Mouse (Mus musculus) E14TG2a.4 (cell line): ENCODE measurements around the gene Maea.
A peak's percentile ranks its signal among the peaks of the same experiment; 100 is the strongest.

Source experiments
- H3K27me3 ChIP-seq: 2 replicates; pipeline ENCODE4 v1.6.1; 2014; ENCODE audit warnings: low read length, control low read depth; ENCODE audit not compliant: insufficient read depth
- H3K36me3 ChIP-seq: 2 replicates; pipeline ENCODE4 v1.6.1; 2014; ENCODE audit warnings: low read length, control low read depth; ENCODE audit not compliant: insufficient read depth
- H3K4me1 ChIP-seq: replicated peaks from 2 replicates; pipeline ENCODE4 v1.6.1; 2014; ENCODE audit warnings: low read depth, low read length, control low read depth
- H3K4me3 ChIP-seq: replicated peaks from 2 replicates; pipeline ENCODE4 v1.5.1; 2014; ENCODE audit warnings: mild to moderate bottlenecking, low read length
- H3K9me3 ChIP-seq: 2 replicates; pipeline ENCODE4 v1.6.1; 2014; ENCODE audit warnings: low read length, control low read depth
- CTCF ChIP-seq: conservative IDR thresholded peaks from 2 replicates; pipeline ENCODE4 v1.5.1; 2014; ENCODE audit warnings: low read length
- NANOG ChIP-seq: IDR thresholded peaks from 2 replicates; pipeline ENCODE4 v1.6.1; 2014; ENCODE audit warnings: borderline replicate concordance, low read length, mixed read lengths
- POU5F1 ChIP-seq: IDR thresholded peaks from 2 replicates; pipeline ENCODE4 v1.6.1; 2014; ENCODE audit warnings: low read length, borderline replicate concordance

Maea gene

DNA sequence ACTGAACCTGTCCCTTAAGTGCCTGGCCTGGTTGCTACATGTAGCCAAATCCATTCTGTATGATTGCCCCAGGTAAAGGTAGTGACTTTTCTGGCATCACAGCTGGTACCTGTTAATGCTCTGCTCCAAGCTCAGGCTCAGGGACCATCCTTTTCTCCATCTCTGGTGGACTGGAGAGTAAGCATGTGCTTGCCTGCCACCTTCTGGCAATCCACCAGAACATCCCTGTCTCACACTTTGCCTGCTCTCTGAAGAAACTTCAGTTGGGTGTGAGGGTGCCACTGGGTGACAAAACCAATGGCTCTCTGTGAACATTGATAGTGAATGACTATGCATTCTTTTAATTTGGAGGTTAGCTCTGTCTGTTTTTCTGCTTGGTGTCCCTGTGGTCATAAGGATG, 35.8 kb downstream of the Maea start:
- H3K36me3 ChIP-seq: peaks cover 84% of the 10 kb centered on the region
- no peak overlapping the region for H3K4me3 ChIP-seq
- no peaks in the 10 kb centered on the region for H3K27me3 ChIP-seq
- no peaks in the 10 kb centered on the region for H3K9me3 ChIP-seq
- TF ChIP-seq CTCF (0 out of 2 replicates have a peak, but pooled peaks have one; percentile 10), NANOG (no peak)
- H3K4me1 ChIP-seq: peaks cover 3% of the 10 kb centered on the region; the same call in 1 of the 2 replicates

DNA sequence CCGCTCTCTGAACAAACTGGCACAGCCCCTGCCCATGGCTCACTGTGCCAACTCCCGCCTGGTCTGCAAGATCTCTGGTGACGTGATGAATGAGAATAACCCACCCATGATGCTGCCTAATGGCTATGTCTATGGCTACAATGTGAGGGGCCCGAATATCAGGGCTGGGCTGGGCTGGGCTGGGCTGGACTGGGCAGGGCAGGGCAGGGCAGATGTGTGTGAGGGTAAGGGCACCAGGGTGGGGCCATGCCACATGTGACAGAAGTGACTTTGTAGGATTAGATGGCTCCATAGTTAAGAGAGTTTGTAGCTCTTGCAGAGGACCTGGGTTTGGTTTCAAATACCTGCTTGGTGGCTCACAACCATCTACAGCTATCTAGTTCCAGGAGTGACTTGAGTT, 36.4 kb downstream of the Maea start:
- H3K4me1 ChIP-seq: peaks cover 3% of the 10 kb centered on the region; the same call in 1 of the 2 replicates
- peaks cover 78% of the 10 kb centered on the region for H3K36me3 ChIP-seq
- TF ChIP-seq CTCF (no peak), POU5F1 (no peak), NANOG (no peak)

DNA sequence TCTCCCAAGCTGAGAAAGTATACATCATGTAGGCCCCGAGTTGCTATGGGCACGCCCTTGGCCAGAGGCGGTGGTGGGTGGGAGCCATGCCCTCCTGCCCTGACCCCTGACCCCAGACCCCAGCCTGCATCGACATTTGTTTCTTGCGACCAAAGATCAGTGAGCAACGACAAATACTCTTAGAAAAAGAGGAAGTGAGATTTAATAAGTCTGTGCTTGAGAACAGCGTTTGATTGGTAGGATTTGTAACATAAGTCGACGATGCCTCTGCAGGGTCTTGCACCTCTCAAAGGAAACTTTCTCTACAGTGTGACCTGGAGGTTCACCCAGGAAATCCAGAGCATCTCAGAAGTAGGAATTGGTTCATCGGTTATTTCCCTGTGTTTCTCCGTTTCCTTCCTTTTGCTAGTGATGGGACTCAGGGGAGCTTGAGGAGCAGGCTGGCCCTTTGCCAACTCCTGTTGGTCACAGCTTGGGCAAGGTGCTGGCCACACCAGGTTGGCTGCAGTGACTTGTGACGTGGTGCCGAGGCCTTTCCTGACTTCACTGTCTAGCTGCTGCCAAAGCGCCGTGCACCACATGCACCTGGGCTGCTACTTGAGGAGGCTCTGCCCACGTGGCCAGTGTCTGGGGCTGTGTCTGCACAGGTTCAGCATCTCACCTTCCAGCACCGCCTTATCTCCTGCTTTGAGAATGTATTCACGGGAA, 37.2 kb downstream of the Maea start:
- TF ChIP-seq CTCF: no peak
- no peak for TF ChIP-seq NANOG
- TF ChIP-seq POU5F1: no peak
- Histone ChIP-seq H3K4me3 (no peak overlapping the region), H3K4me1 (peaks cover 4% of the 10 kb centered on the region), H3K36me3 (peaks cover 70% of the 10 kb centered on the region), H3K9me3 (no peaks in the 10 kb centered on the region), H3K27me3 (no peaks in the 10 kb centered on the region)

More for the DNA sequence above, 36.4 kb downstream of the Maea start:
- no peaks in the 10 kb centered on the region for H3K27me3 ChIP-seq
- H3K9me3 ChIP-seq: no peaks in the 10 kb centered on the region
- H3K4me3 ChIP-seq: no peak overlapping the region

- H3K27me3 ChIP-seq: no peaks in the 10 kb centered on the region
- peaks cover 41% of the 10 kb centered on the region for H3K36me3 ChIP-seq
- H3K4me1 ChIP-seq: peaks cover 15% of the 10 kb centered on the region
- H3K4me3 ChIP-seq: no peak overlapping the region; the same call in 1 of the 2 replicates
- H3K9me3 ChIP-seq: no peaks in the 10 kb centered on the region
- no peak for TF ChIP-seq CTCF
- TF ChIP-seq POU5F1: no peak
- no peak for TF ChIP-seq NANOG
These were observed 41.9 kb downstream of the Maea start for GRCm38 (mm10) chr5:33377176-33377575.

DNA sequence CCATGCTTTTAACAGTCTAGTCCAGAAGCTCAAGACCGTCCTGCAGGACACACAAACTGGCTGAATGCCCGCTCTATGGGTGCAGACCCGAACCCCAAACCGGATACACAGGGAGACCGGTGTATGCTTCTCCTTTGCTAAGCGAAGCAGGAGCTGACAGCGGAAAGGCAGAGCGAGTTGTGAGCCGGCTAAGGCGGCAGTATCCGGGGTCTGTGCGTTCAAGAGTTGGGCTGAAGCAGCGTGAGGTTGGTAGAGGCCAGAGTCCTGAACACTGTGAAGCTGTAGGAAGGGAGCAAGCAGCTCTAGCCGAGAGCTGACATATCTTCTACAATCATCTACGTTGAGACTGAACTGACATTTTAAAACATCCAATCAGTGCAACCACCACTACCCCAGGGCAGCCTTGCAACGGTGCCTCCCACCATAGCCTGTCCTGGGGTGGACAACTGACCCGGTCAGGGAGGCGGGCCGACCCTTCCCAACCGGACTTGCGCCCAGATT, 42.5 kb downstream of the Maea start:
- H3K4me3 ChIP-seq: peak overlapping the region; percentile 89
- no peaks in the 10 kb centered on the region for H3K9me3 ChIP-seq
- TF ChIP-seq NANOG: no peak
- TF ChIP-seq CTCF: no peak
- TF ChIP-seq POU5F1: no peak
- H3K27me3 ChIP-seq: no peaks in the 10 kb centered on the region
- peaks cover 15% of the 10 kb centered on the region for H3K4me1 ChIP-seq
- peaks cover 35% of the 10 kb centered on the region for H3K36me3 ChIP-seq

DNA sequence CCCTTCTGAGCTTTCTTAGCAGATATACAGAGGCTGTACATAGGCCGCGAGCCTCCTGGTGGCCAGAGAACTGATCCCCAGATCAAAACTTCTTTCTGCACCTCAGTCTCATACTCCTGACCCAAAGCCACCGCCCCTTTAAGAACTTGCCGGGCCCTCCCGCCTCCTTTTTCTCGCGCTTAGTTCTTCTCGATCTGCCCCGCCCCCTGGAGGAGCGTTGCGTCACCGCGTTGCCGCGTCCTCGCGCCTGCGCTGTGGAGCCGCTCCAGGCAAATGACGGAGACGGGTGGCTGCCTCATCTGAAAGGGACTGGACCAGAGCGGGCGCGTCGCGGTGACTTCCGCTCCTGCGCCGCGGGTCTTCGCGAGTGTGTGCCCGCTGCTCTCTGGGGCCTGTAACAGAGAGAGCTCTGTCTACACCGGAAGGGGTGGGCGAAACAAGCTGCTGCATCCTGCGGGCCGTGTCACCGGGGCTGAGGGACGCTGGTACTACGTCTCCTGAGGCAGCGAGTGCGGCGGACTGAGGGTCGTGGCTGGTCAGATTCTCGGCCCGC, 43.1 kb downstream of the Maea start, which contains the start of gene Uvssa:
Gene Uvssa, plus strand, starts transcription at position 248 of the 553 bp plus-strand sequence.
- no peak for TF ChIP-seq NANOG
- no peak for TF ChIP-seq POU5F1
- no peak for TF ChIP-seq CTCF
- Histone ChIP-seq H3K36me3 (peaks cover 29% of the 10 kb centered on the region), H3K9me3 (no peaks in the 10 kb centered on the region), H3K4me1 (peaks cover 15% of the 10 kb centered on the region), H3K27me3 (no peaks in the 10 kb centered on the region), H3K4me3 (peak within 1 kb of the TSS; percentile 89)

GRCm38 (mm10) chr5:33387550-33387949, 52.2 kb downstream of the Maea start:
- Histone ChIP-seq H3K27me3 (peaks cover 50% of the 10 kb centered on the region), H3K4me3 (no peak overlapping the region)
- TF ChIP-seq CTCF (no peak), NANOG (no peak), POU5F1 (no peak)

DNA sequence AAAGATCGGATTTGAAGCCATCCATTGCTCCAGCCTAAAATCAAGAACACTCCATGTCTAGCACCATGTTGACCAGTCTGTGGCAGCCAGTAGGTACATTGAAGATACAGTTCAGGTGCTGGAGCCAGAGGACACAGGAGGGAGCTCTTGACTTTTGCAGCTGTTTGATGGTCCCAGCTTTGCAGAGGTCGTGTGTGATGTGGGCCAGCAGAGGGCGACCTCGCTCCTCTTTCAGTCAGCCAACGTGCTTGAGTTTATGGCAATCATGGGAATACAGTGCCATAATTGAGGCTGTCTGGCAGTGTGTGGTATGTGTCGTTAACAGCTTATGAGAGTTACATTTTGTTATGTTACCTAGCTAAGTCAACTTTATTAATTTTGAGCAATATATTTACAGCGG, 58.5 kb downstream of the Maea start:
- Histone ChIP-seq H3K4me3 (no peak overlapping the region), H3K36me3 (peaks cover 27% of the 10 kb centered on the region), H3K4me1 (peaks cover 4% of the 10 kb centered on the region; the same call in 1 of the 2 replicates), H3K27me3 (peaks cover 86% of the 10 kb centered on the region), H3K9me3 (no peaks in the 10 kb centered on the region)
- no peak for TF ChIP-seq POU5F1
- no peak for TF ChIP-seq NANOG
- TF ChIP-seq CTCF: peak; percentile 68

More at GRCm38 (mm10) chr5:33387550-33387949, 52.2 kb downstream of the Maea start:
- peaks cover 10% of the 10 kb centered on the region for H3K4me1 ChIP-seq
- H3K36me3 ChIP-seq: peaks cover 40% of the 10 kb centered on the region
- no peaks in the 10 kb centered on the region for H3K9me3 ChIP-seq
